Mouse (Mus musculus): ENCODE measurements at regions not wholly inside any gene's neighbourhood (a gene's known extent, or its start where the extent isn't known, plus 50 kb on each side); places are given as distances from the start of the nearest gene placed in this dataset.
"Not testable (repeated sequence)": the region's sequence is repeated elsewhere in the genome, so short reads cannot be mapped to it uniquely, and the experiment has no call there.

- H3K9ac ChIP-seq (ENCODE audit: control insufficient read depth, low read depth, low read length, poor library complexity, severe bottlenecking); H3K9me3 ChIP-seq (replicated peaks; ENCODE audit: insufficient read depth, low read length); H3K4me3 ChIP-seq (ENCODE audit: control insufficient read depth in 1 of 2, insufficient read depth in 1 of 2, low read depth in 2 of 2, low read length in 2 of 2); H3K27me3 ChIP-seq (ENCODE audit: control insufficient read depth in 1 of 2, insufficient read depth in 2 of 2, low read length in 2 of 2); H3K79me2 ChIP-seq (ENCODE audit: control insufficient read depth, insufficient read depth, low read length, poor library complexity): not testable (repeated sequence)
- DNase-seq (ENCODE audit: low read depth, low spot score), result peak; percentile 60
- peaks cover 6 to 31% of the 10 kb centered on the region in 2 experiments for H3K4me1 ChIP-seq (ENCODE audit: control insufficient read depth in 1 of 2, insufficient read depth in 2 of 2, low read length in 2 of 2)
- TF ChIP-seq BHLHE40 (IDR thresholded peaks at IDR 0.05; ENCODE audit: borderline replicate concordance, low read depth, low read length), result peak; percentile 65; the same call in 1 of the 2 replicates
- TF ChIP-seq USF1 (IDR thresholded peaks at IDR 0.05; ENCODE audit: low read depth, low read length), result peak; percentile 64; the same call in 1 of the 2 replicates
- TF ChIP-seq RCOR1 (IDR thresholded peaks at IDR 0.05; ENCODE audit: low read depth, low read length), result peak; percentile 66
- TF ChIP-seq EP300 (IDR thresholded peaks at IDR 0.05; ENCODE audit: low read depth in 1 of 2, low read length in 2 of 2), result peak in 1 of 2 experiments; percentile 51; a peak in 2 of 4 replicates
- H3K27ac ChIP-seq (ENCODE audit: control insufficient read depth, low read depth, low read length), result 0 out of 2 replicates have a peak overlapping the region, but pooled peaks have one; percentile 1
- peaks cover 0 to 37% of the 10 kb centered on the region in 2 experiments; a peak in 2 of 4 replicates for H3K36me3 ChIP-seq (ENCODE audit: control insufficient read depth in 1 of 2, insufficient read depth in 2 of 2, low read length in 2 of 2)
Measured at GRCm38 (mm10) chr5:96908371-96908770, 89.1 kb upstream of the Bmp2k start.

- Histone ChIP-seq H3K4me1 (ENCODE audit: control insufficient read depth in 1 of 2, insufficient read depth in 2 of 2, low read length in 2 of 2) (peaks cover 6 to 36% of the 10 kb centered on the region in 2 experiments), H3K36me3 (ENCODE audit: control insufficient read depth in 1 of 2, insufficient read depth in 2 of 2, low read length in 2 of 2) (peaks cover 0 to 43% of the 10 kb centered on the region in 2 experiments; a peak in 2 of 4 replicates), H3K27me3 (ENCODE audit: control insufficient read depth in 1 of 2, insufficient read depth in 2 of 2, low read length in 2 of 2) (no peaks in the 10 kb centered on the region), H3K4me3 (ENCODE audit: control insufficient read depth in 1 of 2, insufficient read depth in 1 of 2, low read depth in 2 of 2, low read length in 2 of 2) (no peak overlapping the region), H3K9me3 (replicated peaks; ENCODE audit: insufficient read depth, low read length) (no peaks in the 10 kb centered on the region), H3K79me2 (ENCODE audit: control insufficient read depth, insufficient read depth, low read length, poor library complexity) (no peaks in the 10 kb centered on the region; the same call in 1 of the 2 replicates), H3K27ac (ENCODE audit: control insufficient read depth, low read depth, low read length) (no peak overlapping the region), H3K9ac (ENCODE audit: control insufficient read depth, low read depth, low read length, poor library complexity, severe bottlenecking) (no peak overlapping the region)
- no peak for TF ChIP-seq ELF1 (IDR thresholded peaks at IDR 0.05; ENCODE audit: low read depth, low read length)
- no peak for TF ChIP-seq USF1 (IDR thresholded peaks at IDR 0.05; ENCODE audit: low read depth, low read length)
- TF ChIP-seq ETS1 (IDR thresholded peaks at IDR 0.05; ENCODE audit: low read depth, low read length), result no peak
- no peak for TF ChIP-seq SIN3A (IDR thresholded peaks at IDR 0.05; ENCODE audit: low read length)
- TF ChIP-seq TCF12 (IDR thresholded peaks at IDR 0.05; ENCODE audit: low read depth, low read length), result no peak
- TF ChIP-seq TAL1 (IDR thresholded peaks at IDR 0.05; ENCODE audit: low read length), result no peak
- no peak for TF ChIP-seq USF2 (IDR thresholded peaks at IDR 0.05; ENCODE audit: borderline replicate concordance in 1 of 2, insufficient read depth in 1 of 2, low read depth in 1 of 2, low read length in 2 of 2)
- no peak for TF ChIP-seq ZKSCAN1 (IDR thresholded peaks at IDR 0.05; ENCODE audit: low read depth, low read length)
- no peak for TF ChIP-seq MAZ (IDR thresholded peaks at IDR 0.05; ENCODE audit: low read depth, low read length)
- DNase-seq (ENCODE audit: low read depth, low spot score), result no peak
Measured at GRCm38 (mm10) chr5:96909218-96909617, 88.3 kb upstream of the Bmp2k start.
